Mouse (Mus musculus): ENCODE data around the gene Plagl1. TPM values are rescaled to one million over a fixed set of nuclear protein-coding genes. Genes with fewer than 3 reads are reported as not detected.
A peak's percentile ranks its signal among the peaks of the same experiment; 100 is the strongest.

Gene Plagl1
- total and polyA plus RNA-seq, 2 experiments from 2014 or later = 66.0 to 560 TPM

DNA sequence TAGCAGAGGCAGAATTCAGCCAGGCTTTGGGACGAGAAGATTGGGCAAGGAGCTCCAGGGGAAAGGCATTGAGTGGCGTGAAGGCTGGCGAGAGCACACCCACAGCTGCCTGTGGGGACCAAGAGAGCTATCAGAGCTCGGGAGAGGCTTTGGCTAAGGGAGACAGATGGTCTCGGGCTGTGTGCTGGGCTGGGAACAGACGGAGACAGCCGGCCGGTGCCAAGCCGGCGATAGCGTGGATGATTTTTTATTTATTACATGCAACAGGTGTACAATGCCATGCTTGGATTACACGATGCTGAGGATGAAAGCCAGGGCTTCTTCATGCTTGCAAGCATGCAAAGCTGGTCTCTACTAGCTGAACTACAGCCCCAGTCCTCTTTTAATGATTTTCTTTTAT is 22.2 kb downstream of the Plagl1 start:
- no peak for ATAC-seq (ENCODE audit: insufficient read depth, low read depth)
- no peak overlapping the region for H3K4me3 ChIP-seq (ENCODE audit: low read depth, low read length)
- TF ChIP-seq CTCF (IDR thresholded peaks at IDR 0.05; ENCODE audit: low read depth) = no peak
- TF ChIP-seq EP300 (IDR thresholded peaks at IDR 0.05; ENCODE audit: low read depth) = no peak

DNA sequence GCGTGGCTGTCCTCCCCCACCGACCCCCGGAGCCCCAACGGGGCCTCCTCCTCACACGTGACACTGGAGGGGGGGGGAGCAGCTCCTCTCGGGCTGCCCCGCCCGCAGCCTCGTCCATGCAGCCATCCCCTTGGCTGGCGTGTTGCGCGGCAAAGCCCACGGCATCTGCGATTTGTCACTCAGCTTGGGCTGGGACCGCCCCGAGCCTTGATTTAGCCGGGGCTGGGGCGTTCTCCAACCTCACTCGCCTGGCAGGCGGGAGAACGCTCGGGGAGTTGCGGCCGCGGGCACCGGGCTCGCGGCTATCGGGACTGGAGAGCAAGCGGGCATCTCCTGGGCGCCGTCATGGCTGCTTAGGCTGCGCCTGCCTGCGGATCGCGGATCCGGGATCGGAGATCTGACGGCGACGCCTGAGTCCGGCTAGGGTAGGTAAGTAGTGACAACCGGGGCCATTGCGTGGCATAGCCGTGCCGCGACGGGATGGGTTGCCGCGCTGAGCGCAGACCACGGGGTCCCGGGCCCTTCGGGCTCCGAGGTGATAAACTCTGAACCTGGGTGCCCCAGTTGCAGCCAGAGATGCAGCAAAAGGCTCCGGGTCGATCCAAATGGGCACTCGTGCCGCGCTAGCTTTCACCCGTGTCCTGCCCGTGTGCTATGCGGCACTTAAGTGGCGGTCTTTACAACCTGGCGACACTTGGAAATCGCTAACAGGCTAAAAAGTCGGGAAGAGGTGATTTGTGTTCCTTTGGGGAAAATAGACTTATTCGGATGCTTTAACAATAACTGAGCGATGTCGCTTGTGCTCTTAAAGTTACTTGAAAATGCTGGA is 30.5 kb downstream of the Plagl1 start:
- 0 out of 2 replicates have a peak, but pooled peaks cover 6% of the 10 kb centered on the region for H3K9me3 ChIP-seq (replicated peaks; ENCODE audit: control insufficient read depth, low read length)
- H3K9ac ChIP-seq (replicated peaks; ENCODE audit: low read depth, low read length) = peak overlapping the region; percentile 69
- peak overlapping the region; percentile 64 for H3K4me3 ChIP-seq (ENCODE audit: low read depth, low read length)
- peak; percentile 85 for DNase-seq (ENCODE audit: low spot score)
- no peaks in the 10 kb centered on the region for H3K27me3 ChIP-seq (ENCODE audit: control insufficient read depth, insufficient read depth, low read length)
- TF ChIP-seq EP300 (IDR thresholded peaks at IDR 0.05; ENCODE audit: low read depth) (no peak), CTCF (IDR thresholded peaks at IDR 0.05; ENCODE audit: low read depth) (no peak)
- ATAC-seq (ENCODE audit: insufficient read depth, low read depth) = peak; percentile 96
- H3K4me2 ChIP-seq (ENCODE audit: low read depth, low read length) = peak overlapping the region; percentile 66
- H3K4me1 ChIP-seq (ENCODE audit: control insufficient read depth, insufficient read depth) = peaks cover 7% of the 10 kb centered on the region
- H3K36me3 ChIP-seq (replicated peaks; ENCODE audit: control insufficient read depth, insufficient read depth, low read length) = no peaks in the 10 kb centered on the region
- H3K27ac ChIP-seq (ENCODE audit: low read depth) = peak overlapping the region; percentile 56
- WGBS = 50% methylated on average over 70 of the region's 70 CpGs

More for the DNA sequence above, 22.2 kb downstream of the Plagl1 start:
- Histone ChIP-seq H3K4me1 (ENCODE audit: control insufficient read depth, insufficient read depth) (no peaks in the 10 kb centered on the region), H3K27me3 (ENCODE audit: control insufficient read depth, insufficient read depth, low read length) (no peaks in the 10 kb centered on the region), H3K9ac (replicated peaks; ENCODE audit: low read depth, low read length) (no peak overlapping the region), H3K36me3 (replicated peaks; ENCODE audit: control insufficient read depth, insufficient read depth, low read length) (no peaks in the 10 kb centered on the region), H3K4me2 (ENCODE audit: low read depth, low read length) (no peak overlapping the region), H3K9me3 (replicated peaks; ENCODE audit: control insufficient read depth, low read length) (no peaks in the 10 kb centered on the region), H3K27ac (ENCODE audit: low read depth) (no peak overlapping the region)
- no peak for DNase-seq (ENCODE audit: low spot score)
- WGBS = 81% methylated on average over 12 of the region's 12 CpGs

GRCm38 (mm10) chr10:13092996-13093395 is 32.7 kb downstream of the Plagl1 start:
- H3K4me2 ChIP-seq (ENCODE audit: low read depth, low read length) = peak overlapping the region; percentile 66
- ATAC-seq (ENCODE audit: insufficient read depth, low read depth) = no peak
- H3K4me1 ChIP-seq (ENCODE audit: control insufficient read depth, insufficient read depth) = peaks cover 7% of the 10 kb centered on the region
- peak overlapping the region; percentile 64 for H3K4me3 ChIP-seq (ENCODE audit: low read depth, low read length)
- 61% methylated on average over 3 of the region's 3 CpGs for WGBS
- no peaks in the 10 kb centered on the region for H3K27me3 ChIP-seq (ENCODE audit: control insufficient read depth, insufficient read depth, low read length)
- no peak for DNase-seq (ENCODE audit: low spot score)
- H3K9me3 ChIP-seq (replicated peaks; ENCODE audit: control insufficient read depth, low read length) = 0 out of 2 replicates have a peak, but pooled peaks cover 6% of the 10 kb centered on the region
- peak overlapping the region; percentile 26; the same call in 1 of the 2 replicates for H3K9ac ChIP-seq (replicated peaks; ENCODE audit: low read depth, low read length)
- TF ChIP-seq EP300 (IDR thresholded peaks at IDR 0.05; ENCODE audit: low read depth) (no peak), CTCF (IDR thresholded peaks at IDR 0.05; ENCODE audit: low read depth) (no peak)
- H3K27ac ChIP-seq (ENCODE audit: low read depth) = no peak overlapping the region
- no peaks in the 10 kb centered on the region for H3K36me3 ChIP-seq (replicated peaks; ENCODE audit: control insufficient read depth, insufficient read depth, low read length)

DNA sequence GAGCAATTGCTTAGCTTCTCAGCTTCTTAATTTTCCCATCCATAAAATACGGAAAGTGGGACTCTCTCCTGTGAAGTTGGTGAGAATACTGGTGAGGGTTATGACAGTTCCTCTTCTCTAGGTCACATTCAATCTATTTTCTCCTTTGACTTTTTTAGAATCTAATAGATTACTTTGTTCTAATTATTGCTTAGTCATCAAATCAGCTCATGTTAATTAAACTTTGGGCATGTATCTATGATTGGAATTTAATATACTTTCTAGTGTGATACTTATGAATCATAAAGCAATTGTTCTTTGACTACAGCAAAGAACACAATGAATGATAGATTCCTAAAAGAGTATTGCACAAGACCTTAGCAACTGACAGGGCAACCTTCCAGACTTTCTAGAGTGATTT is 38.6 kb downstream of the Plagl1 start:
- Histone ChIP-seq H3K9ac (replicated peaks; ENCODE audit: low read depth, low read length) (no peak overlapping the region), H3K27me3 (ENCODE audit: control insufficient read depth, insufficient read depth, low read length) (no peaks in the 10 kb centered on the region), H3K4me2 (ENCODE audit: low read depth, low read length) (no peak overlapping the region), H3K36me3 (replicated peaks; ENCODE audit: control insufficient read depth, insufficient read depth, low read length) (no peaks in the 10 kb centered on the region), H3K27ac (ENCODE audit: low read depth) (no peak overlapping the region), H3K9me3 (replicated peaks; ENCODE audit: control insufficient read depth, low read length) (no peaks in the 10 kb centered on the region), H3K4me3 (ENCODE audit: low read depth, low read length) (no peak overlapping the region), H3K4me1 (ENCODE audit: control insufficient read depth, insufficient read depth) (peaks cover 12% of the 10 kb centered on the region)
- TF ChIP-seq CTCF (IDR thresholded peaks at IDR 0.05; ENCODE audit: low read depth) (no peak), EP300 (IDR thresholded peaks at IDR 0.05; ENCODE audit: low read depth) (no peak)
- 86% methylated on average over 1 of the region's 1 CpGs for WGBS
- DNase-seq (ENCODE audit: low spot score) (no peak), ATAC-seq (ENCODE audit: insufficient read depth, low read depth) (no peak)

GRCm38 (mm10) chr10:13100061-13100648 is 39.9 kb downstream of the Plagl1 start:
- no peaks in the 10 kb centered on the region for H3K27me3 ChIP-seq (ENCODE audit: control insufficient read depth, insufficient read depth, low read length)
- no peak overlapping the region for H3K4me3 ChIP-seq (ENCODE audit: low read depth, low read length)
- ATAC-seq (ENCODE audit: insufficient read depth, low read depth) = no peak
- H3K9ac ChIP-seq (replicated peaks; ENCODE audit: low read depth, low read length) = no peak overlapping the region
- TF ChIP-seq CTCF (IDR thresholded peaks at IDR 0.05; ENCODE audit: low read depth) (no peak), EP300 (IDR thresholded peaks at IDR 0.05; ENCODE audit: low read depth) (no peak)
- 80% methylated on average over 6 of the region's 6 CpGs for WGBS
- no peak overlapping the region for H3K27ac ChIP-seq (ENCODE audit: low read depth)
- no peak for DNase-seq (ENCODE audit: low spot score)
- H3K4me2 ChIP-seq (ENCODE audit: low read depth, low read length) = no peak overlapping the region
- H3K4me1 ChIP-seq (ENCODE audit: control insufficient read depth, insufficient read depth) = peaks cover 8% of the 10 kb centered on the region; the same call in 1 of the 2 replicates
- H3K9me3 ChIP-seq (replicated peaks; ENCODE audit: control insufficient read depth, low read length) = no peaks in the 10 kb centered on the region
- H3K36me3 ChIP-seq (replicated peaks; ENCODE audit: control insufficient read depth, insufficient read depth, low read length) = no peaks in the 10 kb centered on the region

All from heart, postnatal 0 days (tissue).